Mouse (Mus musculus): ENCODE results near the gene Nek7. TPM values are rescaled to one million over a fixed set of nuclear protein-coding genes. Genes with fewer than 3 reads are reported as not detected.

Nek7 gene
- polyA plus RNA-seq, 1 experiment, result 8.5 TPM

- no peak for TF ChIP-seq CTCF (IDR thresholded peaks at IDR 0.05; ENCODE audit: borderline replicate concordance, extremely low read depth, insufficient read depth, insufficient read length)
- no peak for TF ChIP-seq POLR2A (IDR thresholded peaks at IDR 0.05; ENCODE audit: borderline replicate concordance, extremely low read depth, insufficient read depth, insufficient read length, poor library complexity, severe bottlenecking)
- peak; percentile 89 for DNase-seq (ENCODE audit: low read depth)
Observed at GRCm38 (mm10) chr1:138507014-138507413, 112.9 kb downstream of the Nek7 start.

GRCm38 (mm10) chr1:138504228-138504627, 115.7 kb downstream of the Nek7 start:
- no peak for TF ChIP-seq POLR2A (IDR thresholded peaks at IDR 0.05; ENCODE audit: borderline replicate concordance, extremely low read depth, insufficient read depth, insufficient read length, poor library complexity, severe bottlenecking)
- no peak for TF ChIP-seq CTCF (IDR thresholded peaks at IDR 0.05; ENCODE audit: borderline replicate concordance, extremely low read depth, insufficient read depth, insufficient read length)

DNA sequence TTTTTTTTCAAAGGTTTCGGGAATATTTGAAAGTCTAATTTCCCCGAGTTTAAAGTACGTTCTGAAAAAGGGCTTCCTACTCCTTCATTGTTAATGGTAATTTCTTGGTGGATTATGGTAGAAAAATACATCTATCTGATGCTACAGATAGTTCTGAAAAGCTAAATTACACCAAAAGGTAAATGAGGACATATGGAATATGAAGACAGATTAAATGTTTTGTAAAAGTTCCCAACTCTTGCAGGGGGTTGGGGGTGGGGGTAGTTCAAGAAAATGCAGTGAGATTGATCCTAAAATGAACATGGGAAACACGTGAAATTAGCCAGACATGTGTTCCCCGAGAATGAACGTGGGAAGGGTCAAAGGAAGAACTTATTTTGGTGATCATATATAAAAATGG, 119.2 kb downstream of the Nek7 start:
- TF ChIP-seq CTCF (IDR thresholded peaks at IDR 0.05; ENCODE audit: borderline replicate concordance, extremely low read depth, insufficient read depth, insufficient read length) (no peak), POLR2A (IDR thresholded peaks at IDR 0.05; ENCODE audit: borderline replicate concordance, extremely low read depth, insufficient read depth, insufficient read length, poor library complexity, severe bottlenecking) (no peak)
- no peak for DNase-seq (ENCODE audit: low read depth)

More at GRCm38 (mm10) chr1:138504228-138504627, 115.7 kb downstream of the Nek7 start:
- DNase-seq (ENCODE audit: low read depth), result no peak

DNA sequence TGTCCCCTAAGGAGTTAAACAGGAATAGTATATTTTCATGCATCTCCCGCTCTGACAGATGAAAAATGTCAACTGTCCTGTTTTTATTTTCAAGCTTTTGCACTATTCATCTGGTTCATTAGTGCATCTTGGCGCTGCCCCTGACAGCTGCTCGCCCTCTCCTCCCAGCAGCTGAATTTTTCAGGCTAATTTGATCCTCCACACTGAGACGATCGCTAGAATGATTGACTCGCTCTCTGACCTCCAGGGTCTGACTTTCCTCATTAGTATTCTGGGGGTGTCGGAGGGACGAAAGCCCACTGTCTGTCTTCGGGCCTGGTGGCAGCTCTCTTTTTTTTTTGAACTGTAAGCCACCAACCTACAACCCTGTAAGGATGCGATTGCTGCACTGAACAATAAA, 119.8 kb downstream of the Nek7 start:
- TF ChIP-seq CTCF (IDR thresholded peaks at IDR 0.05; ENCODE audit: borderline replicate concordance, extremely low read depth, insufficient read depth, insufficient read length), result no peak
- no peak for TF ChIP-seq POLR2A (IDR thresholded peaks at IDR 0.05; ENCODE audit: borderline replicate concordance, extremely low read depth, insufficient read depth, insufficient read length, poor library complexity, severe bottlenecking)
- DNase-seq (ENCODE audit: low read depth), result peak; percentile 96

DNA sequence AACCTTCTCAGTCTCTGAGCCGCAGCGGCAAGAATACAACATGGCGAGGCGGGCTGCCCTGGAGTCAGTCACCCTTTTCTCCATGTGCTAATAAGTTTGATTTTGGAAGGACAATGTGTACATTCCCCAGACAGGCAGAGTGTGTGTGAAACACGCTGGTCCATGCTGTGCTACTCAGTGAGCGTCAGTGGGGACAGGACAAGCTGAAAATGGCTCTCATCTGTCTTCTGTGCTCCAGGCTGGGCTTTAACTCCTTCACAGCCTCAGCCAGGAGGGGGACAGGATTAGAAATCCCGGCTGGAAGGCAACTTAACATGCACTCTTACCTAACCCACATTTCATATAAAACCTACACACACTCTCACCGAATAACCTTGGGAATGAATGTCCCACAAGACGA, 120.5 kb downstream of the Nek7 start:
- peak; percentile 93 for DNase-seq (ENCODE audit: low read depth)
- TF ChIP-seq POLR2A (IDR thresholded peaks at IDR 0.05; ENCODE audit: borderline replicate concordance, extremely low read depth, insufficient read depth, insufficient read length, poor library complexity, severe bottlenecking) (no peak), CTCF (IDR thresholded peaks at IDR 0.05; ENCODE audit: borderline replicate concordance, extremely low read depth, insufficient read depth, insufficient read length) (peak; percentile 9; the same call in 1 of the 2 replicates)

GRCm38 (mm10) chr1:138491382-138492097, 128.4 kb downstream of the Nek7 start:
- no peak for DNase-seq (ENCODE audit: low read depth)
- TF ChIP-seq CTCF (IDR thresholded peaks at IDR 0.05; ENCODE audit: borderline replicate concordance, extremely low read depth, insufficient read depth, insufficient read length), result no peak
- TF ChIP-seq POLR2A (IDR thresholded peaks at IDR 0.05; ENCODE audit: borderline replicate concordance, extremely low read depth, insufficient read depth, insufficient read length, poor library complexity, severe bottlenecking), result no peak

DNA sequence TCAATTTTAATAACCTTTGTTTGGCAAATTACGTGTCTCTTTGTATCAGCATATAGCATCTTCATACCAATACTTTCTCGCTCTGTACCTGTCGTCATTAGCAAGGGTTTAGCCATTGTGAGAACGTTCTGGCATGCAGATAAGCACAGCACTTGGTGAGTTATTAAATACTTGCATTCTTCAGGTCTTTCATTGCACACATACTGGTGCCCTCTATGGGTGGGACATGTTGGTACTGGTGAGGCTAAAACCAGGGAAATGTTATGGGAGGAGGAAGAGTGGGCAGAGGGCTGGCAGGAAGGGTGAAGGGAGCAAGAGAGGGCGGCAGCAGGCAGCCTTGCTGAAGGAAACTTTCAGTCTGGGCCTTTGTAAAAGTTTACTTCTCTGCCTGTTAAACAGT, 132.4 kb downstream of the Nek7 start:
- TF ChIP-seq CTCF (IDR thresholded peaks at IDR 0.05; ENCODE audit: borderline replicate concordance, extremely low read depth, insufficient read depth, insufficient read length) (peak; percentile 20; the same call in 1 of the 2 replicates), POLR2A (IDR thresholded peaks at IDR 0.05; ENCODE audit: borderline replicate concordance, extremely low read depth, insufficient read depth, insufficient read length, poor library complexity, severe bottlenecking) (no peak)
- DNase-seq (ENCODE audit: low read depth), result no peak

- no peak for DNase-seq (ENCODE audit: low read depth)
- TF ChIP-seq CTCF (IDR thresholded peaks at IDR 0.05; ENCODE audit: borderline replicate concordance, extremely low read depth, insufficient read depth, insufficient read length) (no peak), POLR2A (IDR thresholded peaks at IDR 0.05; ENCODE audit: borderline replicate concordance, extremely low read depth, insufficient read depth, insufficient read length, poor library complexity, severe bottlenecking) (no peak)
Observed at GRCm38 (mm10) chr1:138480694-138481093, 139.2 kb downstream of the Nek7 start.

GRCm38 (mm10) chr1:138465352-138465751, 154.6 kb downstream of the Nek7 start:
- no peak for TF ChIP-seq CTCF (IDR thresholded peaks at IDR 0.05; ENCODE audit: borderline replicate concordance, extremely low read depth, insufficient read depth, insufficient read length)
- TF ChIP-seq POLR2A (IDR thresholded peaks at IDR 0.05; ENCODE audit: borderline replicate concordance, extremely low read depth, insufficient read depth, insufficient read length, poor library complexity, severe bottlenecking), result no peak
- no peak for DNase-seq (ENCODE audit: low read depth)

DNA sequence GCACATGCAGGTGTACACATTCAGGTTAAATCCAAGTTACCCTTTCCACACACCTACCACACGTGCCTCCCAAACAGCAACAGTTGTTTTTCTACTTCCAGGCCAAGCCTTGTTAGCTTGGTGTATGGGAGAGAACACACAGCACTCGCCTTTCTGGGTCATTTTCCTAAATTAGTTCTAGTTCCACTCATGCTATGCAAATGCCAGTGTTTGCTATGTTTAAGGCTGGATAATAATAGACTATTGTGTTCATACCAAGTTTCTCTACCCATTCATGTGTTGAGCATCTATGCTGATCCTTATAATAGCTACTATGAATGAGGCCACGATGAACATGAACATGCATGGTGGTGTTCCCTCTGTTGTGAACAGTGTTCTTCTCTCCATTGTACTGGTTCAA, 158.5 kb downstream of the Nek7 start:
- no peak for DNase-seq (ENCODE audit: low read depth)
- no peak for TF ChIP-seq POLR2A (IDR thresholded peaks at IDR 0.05; ENCODE audit: borderline replicate concordance, extremely low read depth, insufficient read depth, insufficient read length, poor library complexity, severe bottlenecking)
- no peak for TF ChIP-seq CTCF (IDR thresholded peaks at IDR 0.05; ENCODE audit: borderline replicate concordance, extremely low read depth, insufficient read depth, insufficient read length)

DNA sequence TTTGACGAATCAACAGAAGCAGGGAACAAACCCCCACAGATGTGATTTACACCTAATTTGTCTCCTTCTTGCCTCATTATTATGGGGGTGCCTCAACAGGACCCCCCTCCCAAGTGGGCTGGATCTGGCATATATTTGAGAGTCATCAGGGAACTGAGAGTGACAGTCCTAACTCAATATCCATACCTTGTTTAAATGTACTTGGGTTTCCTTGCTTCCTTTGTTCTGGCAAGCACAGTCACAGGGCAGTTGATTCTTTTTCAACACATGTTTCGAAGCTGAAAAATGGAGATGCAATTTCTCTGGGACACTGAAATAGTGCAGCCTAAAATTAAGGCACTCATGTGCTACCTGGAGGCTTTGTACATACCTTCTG, 170.5 kb downstream of the Nek7 start:
- TF ChIP-seq CTCF (IDR thresholded peaks at IDR 0.05; ENCODE audit: borderline replicate concordance, extremely low read depth, insufficient read depth, insufficient read length), result no peak
- no peak for TF ChIP-seq POLR2A (IDR thresholded peaks at IDR 0.05; ENCODE audit: borderline replicate concordance, extremely low read depth, insufficient read depth, insufficient read length, poor library complexity, severe bottlenecking)
- peak; percentile 35 for DNase-seq (ENCODE audit: low read depth)

Data from brain, embryonic 14.5 days (tissue).